Mouse (Mus musculus): ENCODE measurements around the gene Sod3. TPM values are rescaled to one million over a fixed set of nuclear protein-coding genes. Genes with fewer than 3 reads are reported as not detected.

Gene Sod3
- polyA plus RNA-seq, 1 experiment from 2014 or later: 0.35 TPM

Other genes starting within 250 kb of the Sod3 start
- 187 and 198 TPM in 2 replicates for gene Dhx15, start 173.3 kb upstream of the Sod3 start, polyA plus RNA-seq (2015; fragmentation: Nextera tagmentation; extraction: Ambion mirVana)
- 6.7 and 7.0 TPM in 2 replicates for gene Ccdc149, start 107.7 kb downstream of the Sod3 start, polyA plus RNA-seq (2015; fragmentation: Nextera tagmentation; extraction: Ambion mirVana)
- 0.77 and 0.87 TPM in 2 replicates for gene Lgi2, start 202.7 kb downstream of the Sod3 start, polyA plus RNA-seq (2015; fragmentation: Nextera tagmentation; extraction: Ambion mirVana)

Measured in forebrain, embryonic 13.5 days (tissue).